Mouse (Mus musculus) forebrain, embryonic 14.5 days (tissue): ENCODE data around the gene Vmn2r57. TPM values are rescaled to one million over a fixed set of nuclear protein-coding genes. Genes with fewer than 3 reads are reported as not detected.
"Not testable (repeated sequence)": the region's sequence is repeated elsewhere in the genome, so short reads cannot be mapped to it uniquely, and the experiment has no call there.

Experiments
- ATAC-seq: fragments of 200-750 bp; cut with Nextera tagmentation; 2 replicates; pipeline ENCODE4 v1.8.0; 2017; ENCODE audit warnings: mild to moderate bottlenecking, moderate library complexity
- DNase-seq: peaks from one replicate; pipeline ENCODE4 v3.0.0-alpha.2; 2015; ENCODE audit warnings: low spot score
- H3K27ac ChIP-seq: fragments of 300-500 bp; sonication (generic); 2 replicates; pipeline ENCODE4 v1.5.1; 2014; ENCODE audit warnings: low read depth, mild to moderate bottlenecking, control low read depth, low read length, moderate library complexity
- H3K27me3 ChIP-seq: fragments of 300-500 bp; sonication (generic); replicated peaks from 2 replicates; pipeline ENCODE4 v1.6.1; 2014; ENCODE audit warnings: low read length, control low read depth, mixed read lengths; ENCODE audit not compliant: control insufficient read depth, insufficient read depth
- H3K36me3 ChIP-seq: fragments of 300-500 bp; sonication (generic); 2 replicates; pipeline ENCODE4 v1.6.1; 2014; ENCODE audit warnings: low read length, control low read depth; ENCODE audit not compliant: control insufficient read depth, insufficient read depth
- H3K4me1 ChIP-seq: fragments of 300-500 bp; sonication (generic); 2 replicates; pipeline ENCODE4 v1.6.1; 2014; ENCODE audit warnings: antibody characterized with exemption, low read length, control low read depth; ENCODE audit not compliant: control insufficient read depth, insufficient read depth
- H3K4me2 ChIP-seq: fragments of 300-500 bp; sonication (generic); 2 replicates; pipeline ENCODE4 v1.6.1; 2014; ENCODE audit warnings: mild to moderate bottlenecking, control low read depth, low read length
- H3K4me3 ChIP-seq: fragments of 300-500 bp; sonication (generic); 2 replicates; pipeline ENCODE4 v1.5.1; 2014; ENCODE audit warnings: low read depth, low read length, control low read depth
- H3K9ac ChIP-seq: fragments of 300-500 bp; sonication (generic); 2 replicates; pipeline ENCODE4 v1.6.1; 2014; ENCODE audit warnings: mild to moderate bottlenecking, low read length, control low read depth, moderate library complexity
- H3K9me3 ChIP-seq: fragments of 300-500 bp; sonication (generic); replicated peaks from 2 replicates; pipeline ENCODE4 v1.6.1; 2016; ENCODE audit warnings: low read length, control low read depth, mixed read lengths; ENCODE audit not compliant: control insufficient read depth
- WGBS: fragments of 180-500 bp; shearing (Covaris S2); extraction: QIAGEN DNeasy Blood & Tissue Kit; methylation state at CpG from one replicate; pipeline ENCODE4 v1.1.7; 2014; 5-methylcytosine and 5-hydroxymethylcytosine counted together
- polyA plus RNA-seq: library from polyadenylated mRNA; unstranded; fragments of >200 nt; fragmentation: Nextera tagmentation; extraction: Ambion mirVana; gene quantifications from 2 replicates; pipeline ENCODE4 v1.2.1, GENCODE M21; 2014

Gene Vmn2r57
- 0.24 and 0.28 TPM in 2 replicates for polyA plus RNA-seq

DNA sequence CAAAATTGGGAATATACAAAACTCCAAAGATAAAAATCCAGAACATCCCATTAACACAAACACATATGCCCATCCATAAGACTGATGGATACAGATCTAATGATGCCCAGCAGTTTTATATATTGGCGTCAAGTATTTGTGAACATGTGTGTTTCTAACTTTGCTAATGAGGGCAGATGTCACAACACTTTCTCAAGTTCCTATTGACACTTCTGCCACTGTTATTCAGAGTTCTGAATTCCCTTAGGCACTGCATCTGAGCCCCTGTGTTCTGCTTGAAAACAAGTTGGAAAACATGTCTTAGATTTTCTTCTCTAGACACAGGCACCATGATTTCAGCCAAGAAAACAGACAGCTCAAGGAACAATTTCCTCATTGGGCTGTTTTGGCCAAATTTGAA is at the start of gene Vmn2r57:
Gene Vmn2r57 (minus strand): TSS at position 101 of the 400 bp plus-strand sequence.
- H3K36me3 ChIP-seq, H3K4me2 ChIP-seq, H3K4me3 ChIP-seq, H3K4me1 ChIP-seq, H3K27me3 ChIP-seq, DNase-seq, H3K9ac ChIP-seq, H3K27ac ChIP-seq, H3K9me3 ChIP-seq, ATAC-seq: not testable (repeated sequence)
- WGBS = 83% methylated on average over 1 of the region's 1 CpGs

DNA sequence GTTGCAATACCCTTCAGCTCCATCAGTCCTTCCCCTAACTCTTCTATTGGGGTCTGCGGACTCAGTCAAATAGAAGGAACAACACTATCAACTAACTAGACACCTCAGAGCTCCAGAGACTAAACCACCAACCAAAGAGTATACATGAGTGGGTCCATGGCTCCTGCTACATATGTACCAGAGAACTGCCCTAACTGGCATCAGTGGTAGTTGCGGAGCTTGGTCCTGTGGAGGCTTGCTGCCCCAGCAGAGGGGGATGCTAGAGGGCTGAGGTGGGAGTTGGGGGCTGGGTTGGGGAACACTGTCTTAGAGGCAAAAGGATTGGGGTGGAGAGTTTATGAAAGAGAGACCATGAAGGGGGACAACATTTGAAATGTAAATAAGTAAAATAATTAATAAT is 49.4 kb upstream of the Vmn2r57 start:
- H3K27me3 ChIP-seq = no peaks in the 10 kb centered on the region
- H3K36me3 ChIP-seq = no peaks in the 10 kb centered on the region
- H3K4me2 ChIP-seq = no peak overlapping the region
- no peak overlapping the region for H3K9ac ChIP-seq
- H3K27ac ChIP-seq = no peak overlapping the region
- WGBS = 95% methylated on average over 2 of the region's 2 CpGs
- H3K4me3 ChIP-seq = no peak overlapping the region
- no peak for ATAC-seq
- H3K4me1 ChIP-seq = no peaks in the 10 kb centered on the region
- no peak for DNase-seq
- 0 out of 2 replicates have a peak, but pooled peaks cover 3% of the 10 kb centered on the region for H3K9me3 ChIP-seq

DNA sequence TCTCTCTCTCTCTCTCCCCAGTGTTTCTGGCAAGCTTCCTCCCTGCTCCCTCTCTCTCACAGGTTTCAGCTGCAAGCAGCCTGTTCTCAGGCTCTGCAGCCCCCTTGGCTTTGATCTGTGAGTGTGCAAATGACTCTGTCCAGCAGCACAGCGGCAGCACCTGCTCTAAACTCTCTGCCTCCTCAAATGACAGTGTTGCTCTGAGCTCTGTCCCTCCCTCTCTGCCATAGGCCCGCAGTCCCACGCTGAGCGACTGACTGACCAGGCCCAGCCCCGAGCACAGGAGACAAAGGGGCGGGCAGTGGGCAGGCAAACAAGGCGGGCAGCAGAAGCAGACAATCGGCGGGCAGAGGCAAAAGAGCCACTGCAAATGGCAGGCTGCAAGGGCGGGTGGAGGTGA is 3.4 kb upstream of the Vmn2r57 start:
- H3K27ac ChIP-seq = no peak overlapping the region
- no peak for ATAC-seq
- no peak overlapping the region for H3K4me3 ChIP-seq
- no peak overlapping the region for H3K4me2 ChIP-seq
- H3K9me3 ChIP-seq = 0 out of 2 replicates have a peak, but pooled peaks cover 3% of the 10 kb centered on the region
- H3K4me1 ChIP-seq = no peaks in the 10 kb centered on the region
- H3K27me3 ChIP-seq = no peaks in the 10 kb centered on the region
- DNase-seq = peak; percentile 0
- whole genome bisulfite sequencing = 8% methylated on average over 10 of the region's 10 CpGs
- H3K9ac ChIP-seq = no peak overlapping the region
- H3K36me3 ChIP-seq = no peaks in the 10 kb centered on the region

DNA sequence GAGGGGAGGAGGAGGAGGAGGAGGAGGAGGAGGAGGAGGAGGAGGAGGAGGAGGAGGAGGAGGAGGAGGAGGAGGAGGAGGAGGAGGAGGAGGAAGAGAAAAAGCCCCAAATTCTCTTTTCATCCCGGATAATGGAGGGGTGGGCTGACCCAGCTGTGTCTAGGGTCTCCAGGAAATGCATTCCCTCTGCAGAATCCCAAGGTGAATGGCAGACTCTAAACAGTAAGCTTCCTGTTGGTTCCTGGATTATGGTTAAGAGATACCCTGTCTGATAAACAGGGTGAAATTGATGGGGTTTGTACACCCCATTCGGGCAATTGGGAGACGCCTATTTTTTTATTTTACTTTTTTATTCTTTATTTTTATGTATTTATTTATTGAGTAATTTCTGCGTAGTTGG is 54.4 kb downstream of the Vmn2r57 start:
- 0 out of 2 replicates have a peak, but pooled peaks have one; percentile 24 for ATAC-seq
- 70% methylated on average over 4 of the region's 4 CpGs for WGBS
- no peak overlapping the region for H3K4me3 ChIP-seq

DNA sequence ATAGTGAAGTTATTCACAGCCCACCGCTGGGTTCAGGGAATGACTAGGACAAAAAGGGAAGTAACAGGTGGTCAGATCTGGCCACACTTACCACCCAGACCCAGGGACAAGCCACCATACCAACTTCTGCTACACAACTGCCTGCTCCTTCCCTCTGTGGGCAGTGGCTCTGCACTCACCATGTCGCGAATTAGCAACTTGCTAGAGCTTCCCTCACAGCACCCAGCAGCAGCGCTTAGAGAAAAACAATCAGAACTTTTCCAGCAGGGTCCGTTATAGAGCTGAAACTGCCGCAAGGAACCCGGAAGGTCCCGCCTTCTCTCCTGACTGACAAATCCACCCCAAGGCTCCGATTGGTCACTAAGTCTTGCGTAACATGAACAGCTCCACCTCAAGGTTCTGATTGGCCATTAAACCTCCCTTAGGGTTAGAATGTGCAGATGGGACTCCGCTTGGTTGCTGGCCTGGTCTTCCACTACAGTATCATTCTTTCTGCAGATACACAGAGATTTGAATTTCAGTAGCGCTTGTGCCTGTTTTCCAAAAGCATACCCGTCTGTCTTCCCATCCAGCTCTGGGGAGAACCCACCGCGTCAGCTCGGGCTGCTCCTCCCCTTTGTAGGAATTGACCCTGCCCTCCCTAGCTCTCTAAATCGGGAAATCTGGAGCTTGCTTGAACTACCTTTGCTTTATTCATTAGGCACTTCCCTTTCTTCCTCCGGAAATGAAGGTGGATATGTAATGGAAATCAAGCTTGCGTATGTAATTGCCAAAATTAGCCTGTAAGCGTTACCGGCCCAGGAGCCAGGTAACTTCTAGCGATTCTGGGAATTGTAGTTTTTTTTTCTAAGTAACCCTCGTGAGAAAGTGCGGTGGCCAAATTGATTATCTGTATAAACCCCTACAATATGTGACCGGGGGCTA is 55.2 kb downstream of the Vmn2r57 start, which contains the start of gene AI987944:
Gene AI987944 (minus strand): TSS at position 332 of the 924 bp plus-strand sequence.
- no peaks in the 10 kb centered on the region for H3K27me3 ChIP-seq
- ATAC-seq = peak; percentile 99
- DNase-seq = peak; percentile 97
- peak within 1 kb of the TSS; percentile 54 for H3K4me3 ChIP-seq
- peak within 1 kb of the TSS; percentile 62 for H3K9ac ChIP-seq
- no peaks in the 10 kb centered on the region for H3K9me3 ChIP-seq
- H3K27ac ChIP-seq = peak within 1 kb of the TSS; percentile 75
- no peaks in the 10 kb centered on the region for H3K36me3 ChIP-seq
- no peaks in the 10 kb centered on the region for H3K4me1 ChIP-seq
- peak within 1 kb of the TSS; percentile 53 for H3K4me2 ChIP-seq
- under 1% methylated on average over 25 of the region's 25 CpGs for WGBS

More for the DNA sequence above, 54.4 kb downstream of the Vmn2r57 start:
- Histone ChIP-seq H3K27me3 (no peaks in the 10 kb centered on the region), H3K9ac (no peak overlapping the region), H3K4me1 (no peaks in the 10 kb centered on the region), H3K27ac (no peak overlapping the region), H3K4me2 (no peak overlapping the region; the same call in 1 of the 2 replicates), H3K36me3 (no peaks in the 10 kb centered on the region), H3K9me3 (no peaks in the 10 kb centered on the region)
- peak; percentile 1 for DNase-seq

Other genes with a start within 250 kb of the Vmn2r57 start
- gene AI987944, start 55.3 kb downstream of the Vmn2r57 start, polyA plus RNA-seq = 10.1 and 11.2 TPM in 2 replicates
- 0.10 TPM in 1 of 2 replicates, not detected in the other for gene Gm20449, start 50.7 kb upstream of the Vmn2r57 start, polyA plus RNA-seq
- gene AW146154, start 51.2 kb upstream of the Vmn2r57 start, polyA plus RNA-seq = 5.1 and 5.2 TPM in 2 replicates
- not detected in 2 replicates for gene Gm6871, start 125.0 kb upstream of the Vmn2r57 start, polyA plus RNA-seq
- gene 2610021A01Rik, start 150.5 kb upstream of the Vmn2r57 start, polyA plus RNA-seq = 18.5 and 22.9 TPM in 2 replicates
- gene Zfp788, start 184.5 kb upstream of the Vmn2r57 start, polyA plus RNA-seq = 27.9 and 30.2 TPM in 2 replicates